Mouse (Mus musculus) megakaryocyte-erythroid progenitor cell, adult 5-6 weeks (primary cell): ENCODE measurements around the gene Ppp1r12c. TPM values are rescaled to one million over a fixed set of nuclear protein-coding genes. Genes with fewer than 3 reads are reported as not detected.
A peak's percentile ranks its signal among the peaks of the same experiment; 100 is the strongest.

Source experiments
- ATAC-seq: replicated peaks from 2 replicates; pipeline ENCODE4 v1.8.0; 2016; ENCODE audit warnings: mild to moderate bottlenecking, inconsistent platforms; ENCODE audit not compliant: severe bottlenecking, poor library complexity, low FRiP score, low TSS enrichment
- total RNA-seq, 2 experiments: library from RNA; stranded (forward) in 1 of 2; stranded (reverse) in 1 of 2; fragments of 200-1000, 215-1000 nt in 1 of 2; fragments of >200 nt in 1 of 2; fragmentation: Nextera tagmentation in 1 of 2; gene quantifications; 2 replicates each; pipeline ENCODE4 v1.2.3; 2014 to 2017

Gene Ppp1r12c
- total RNA-seq, 2 experiments from 2014 or later = 96.2 to 125 TPM

GRCm38 (mm10) chr7:4452644-4453043 lies 48.8 kb downstream of the Ppp1r12c start:
- ATAC-seq = 0 out of 2 replicates have a peak, but pooled peaks have one; percentile 28

GRCm38 (mm10) chr7:4449211-4449610 lies 52.3 kb downstream of the Ppp1r12c start:
- no peak for ATAC-seq

GRCm38 (mm10) chr7:4448439-4448838 lies 53.0 kb downstream of the Ppp1r12c start:
- no peak for ATAC-seq

- ATAC-seq = no peak
These were observed 54.3 kb downstream of the Ppp1r12c start for GRCm38 (mm10) chr7:4447138-4447537.

- ATAC-seq = peak; percentile 99
These were observed 56.2 kb downstream of the Ppp1r12c start, which contains the start of gene Rdh13 for GRCm38 (mm10) chr7:4445216-4445791. Gene Rdh13 (minus strand): TSS chr7:4445649.

GRCm38 (mm10) chr7:4440549-4440948 lies 60.9 kb downstream of the Ppp1r12c start:
- ATAC-seq = no peak

- ATAC-seq = no peak
These were observed 63.8 kb downstream of the Ppp1r12c start for GRCm38 (mm10) chr7:4437721-4438120.

- no peak for ATAC-seq
These were observed 69.5 kb downstream of the Ppp1r12c start for GRCm38 (mm10) chr7:4432026-4432425.

GRCm38 (mm10) chr7:4431548-4431947 lies 69.9 kb downstream of the Ppp1r12c start:
- no peak; the same call in 1 of the 2 replicates for ATAC-seq

Other genes starting within 250 kb of the Ppp1r12c start
- 6.5 TPM in 1 of 2 replicates, not detected in the other for gene Ncr1, start 164.0 kb downstream of the Ppp1r12c start, total RNA-seq (2014; fragmentation: Nextera tagmentation)
- gene Ncr1, start 164.0 kb downstream of the Ppp1r12c start, total RNA-seq (2017) = 1.6 and 30.8 TPM in 2 replicates
- gene Gp6, start 103.9 kb downstream of the Ppp1r12c start, total RNA-seq (2014; fragmentation: Nextera tagmentation) = not detected in 2 replicates
- gene Gp6, start 103.9 kb downstream of the Ppp1r12c start, total RNA-seq (2017) = 0.28 and 0.57 TPM in 2 replicates
- 8.3 and 13.6 TPM in 2 replicates for gene Rdh13, start 56.0 kb downstream of the Ppp1r12c start, total RNA-seq (2014; fragmentation: Nextera tagmentation)
- gene Rdh13, start 56.0 kb downstream of the Ppp1r12c start, total RNA-seq (2017) = 14.7 and 17.3 TPM in 2 replicates
- 4.8 and 6.7 TPM in 2 replicates for gene Eps8l1, start 41.0 kb downstream of the Ppp1r12c start, total RNA-seq (2014; fragmentation: Nextera tagmentation)
- gene Eps8l1, start 41.0 kb downstream of the Ppp1r12c start, total RNA-seq (2017) = 0.89 and 5.0 TPM in 2 replicates
- 1.4 TPM in 1 of 2 replicates, not detected in the other for gene Tnnt1, start 14.7 kb upstream of the Ppp1r12c start, total RNA-seq (2014; fragmentation: Nextera tagmentation)
- 0.95 and 3.0 TPM in 2 replicates for gene Tnnt1, start 14.7 kb upstream of the Ppp1r12c start, total RNA-seq (2017)
- gene Tnni3, start 22.5 kb upstream of the Ppp1r12c start, total RNA-seq (2014; fragmentation: Nextera tagmentation) = 2.1 and 10.2 TPM in 2 replicates
- 2.4 TPM in 1 of 2 replicates, not detected in the other for gene Tnni3, start 22.5 kb upstream of the Ppp1r12c start, total RNA-seq (2017)
- 1.6 and 2.8 TPM in 2 replicates for gene Dnaaf3, start 30.8 kb upstream of the Ppp1r12c start, total RNA-seq (2014; fragmentation: Nextera tagmentation)
- gene Dnaaf3, start 30.8 kb upstream of the Ppp1r12c start, total RNA-seq (2017) = 0.23 TPM in 1 of 2 replicates, not detected in the other
- 0.42 TPM in 1 of 2 replicates, not detected in the other for gene Syt5, start 45.9 kb upstream of the Ppp1r12c start, total RNA-seq (2014; fragmentation: Nextera tagmentation)
- gene Syt5, start 45.9 kb upstream of the Ppp1r12c start, total RNA-seq (2017) = not detected in 2 replicates
- not detected in 2 replicates for gene Ptprh, start 102.4 kb upstream of the Ppp1r12c start, total RNA-seq (2014; fragmentation: Nextera tagmentation)
- 0.46 TPM in 1 of 2 replicates, not detected in the other for gene Ptprh, start 102.4 kb upstream of the Ppp1r12c start, total RNA-seq (2017)
- gene Tmem86b, start 129.7 kb upstream of the Ppp1r12c start, total RNA-seq (2014; fragmentation: Nextera tagmentation) = 17.6 and 19.4 TPM in 2 replicates
- 7.7 and 15.6 TPM in 2 replicates for gene Tmem86b, start 129.7 kb upstream of the Ppp1r12c start, total RNA-seq (2017)
- gene Ppp6r1, start 157.3 kb upstream of the Ppp1r12c start, total RNA-seq (2014; fragmentation: Nextera tagmentation) = 81.4 and 118 TPM in 2 replicates
- gene Ppp6r1, start 157.3 kb upstream of the Ppp1r12c start, total RNA-seq (2017) = 82.5 and 90.9 TPM in 2 replicates
- gene Hspbp1, start 183.4 kb upstream of the Ppp1r12c start, total RNA-seq (2014; fragmentation: Nextera tagmentation) = 69.0 and 77.0 TPM in 2 replicates
- gene Hspbp1, start 183.4 kb upstream of the Ppp1r12c start, total RNA-seq (2017) = 44.9 and 47.4 TPM in 2 replicates
- not detected in 2 replicates for gene Brsk1, start 188.9 kb upstream of the Ppp1r12c start, total RNA-seq (2014; fragmentation: Nextera tagmentation)
- not detected in 2 replicates for gene Brsk1, start 188.9 kb upstream of the Ppp1r12c start, total RNA-seq (2017)
- gene Tmem150b, start 223.6 kb upstream of the Ppp1r12c start, total RNA-seq (2014; fragmentation: Nextera tagmentation) = not detected in 2 replicates
- gene Tmem150b, start 223.6 kb upstream of the Ppp1r12c start, total RNA-seq (2017) = 0.33 and 1.1 TPM in 2 replicates
- gene Kmt5c, start 238.4 kb upstream of the Ppp1r12c start, total RNA-seq (2014; fragmentation: Nextera tagmentation) = 75.8 and 96.3 TPM in 2 replicates
- 25.6 and 52.4 TPM in 2 replicates for gene Kmt5c, start 238.4 kb upstream of the Ppp1r12c start, total RNA-seq (2017)